Mouse (Mus musculus) megakaryocyte, embryonic 14.5 days (primary cell): ENCODE measurements around the gene Cmtm8.

Experiments used
- FLI1 ChIP-seq: IDR thresholded peaks from 2 replicates; pipeline ENCODE4 v1.6.1; 2012; ENCODE audit warnings: low read length, inconsistent platforms, mixed read lengths
- GATA1 ChIP-seq: IDR thresholded peaks from 3 replicates; pipeline ENCODE4 v1.6.1; 2012; ENCODE audit warnings: mixed read lengths, low read length, inconsistent platforms, borderline replicate concordance

DNA sequence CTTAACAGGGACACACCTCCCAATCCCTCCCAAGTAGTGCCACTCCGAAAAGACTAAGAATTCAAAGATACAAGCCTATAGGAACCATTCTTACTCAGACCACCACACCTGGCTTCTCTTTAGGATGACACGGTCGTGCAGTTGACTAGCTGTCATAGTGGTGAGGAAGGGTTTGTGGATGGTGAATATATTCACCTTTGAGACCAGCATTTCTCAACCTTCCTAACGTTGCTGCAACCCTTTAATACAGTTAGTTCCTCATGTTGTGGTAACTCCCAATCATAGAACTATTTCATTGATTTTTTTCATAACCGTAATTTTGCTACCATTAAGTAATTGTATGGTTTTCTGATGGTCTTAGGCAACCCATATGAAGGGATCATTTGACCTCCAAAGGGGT lies 56.8 kb downstream of the Cmtm8 start:
- TF ChIP-seq GATA1 (no peak), FLI1 (no peak)
